Mouse (Mus musculus) embryonic fibroblast, embryonic 13.5 days (primary cell): ENCODE data around the gene Hnrnpr. TPM values are rescaled to one million over a fixed set of nuclear protein-coding genes. Genes with fewer than 3 reads are reported as not detected.
A peak's percentile ranks its signal among the peaks of the same experiment; 100 is the strongest.

Experiments used
- H3K27ac ChIP-seq: 2 replicates; pipeline ENCODE4 v1.5.1; 2012; ENCODE audit warnings: low read length, control low read depth, inconsistent platforms; ENCODE audit not compliant: insufficient read depth
- H3K4me1 ChIP-seq: 2 replicates; pipeline ENCODE4 v1.6.1; 2011; ENCODE audit warnings: low read length; ENCODE audit not compliant: control insufficient read depth, insufficient read depth
- H3K4me3 ChIP-seq: 2 replicates; pipeline ENCODE4 v1.5.1; 2011; ENCODE audit warnings: mild to moderate bottlenecking, control low read depth, low read length; ENCODE audit not compliant: insufficient read depth
- CTCF ChIP-seq: IDR thresholded peaks from 2 replicates; pipeline ENCODE4 v1.5.1; 2011; ENCODE audit warnings: mild to moderate bottlenecking, control low read depth, low read length, moderate library complexity, borderline replicate concordance; ENCODE audit not compliant: insufficient read depth
- POLR2A ChIP-seq: IDR thresholded peaks from 2 replicates; pipeline ENCODE4 v1.6.1; 2011; ENCODE audit warnings: low read depth, mild to moderate bottlenecking, control low read depth, low read length, moderate library complexity
- polyA plus RNA-seq: library from polyadenylated mRNA; stranded (reverse); fragments of >200 nt; gene quantifications from 2 replicates; pipeline ENCODE4 v1.2.4, GENCODE M21; 2011; ENCODE audit warnings: low read depth; ENCODE audit not compliant: missing spikeins, insufficient read length

The Hnrnpr gene
- polyA plus RNA-seq, 1 experiment: 105 TPM

GRCm38 (mm10) chr4:136331709-136332108, 21.0 kb downstream of the Hnrnpr start:
- H3K4me1 ChIP-seq: peaks cover 6% of the 10 kb centered on the region
- H3K4me3 ChIP-seq: no peak overlapping the region
- TF ChIP-seq CTCF (no peak), POLR2A (no peak)
- no peak overlapping the region for H3K27ac ChIP-seq

GRCm38 (mm10) chr4:136333191-136333590, 22.4 kb downstream of the Hnrnpr start:
- Histone ChIP-seq H3K27ac (peak overlapping the region; percentile 90), H3K4me3 (no peak overlapping the region), H3K4me1 (peaks cover 6% of the 10 kb centered on the region)
- no peak for TF ChIP-seq POLR2A
- no peak for TF ChIP-seq CTCF

- H3K27ac ChIP-seq: no peak overlapping the region
- peaks cover 6% of the 10 kb centered on the region for H3K4me1 ChIP-seq
- H3K4me3 ChIP-seq: no peak overlapping the region
- TF ChIP-seq POLR2A (no peak), CTCF (no peak)
These were observed 24.3 kb downstream of the Hnrnpr start for GRCm38 (mm10) chr4:136335065-136335464.

GRCm38 (mm10) chr4:136337129-136337528, 26.4 kb downstream of the Hnrnpr start:
- H3K4me1 ChIP-seq: peaks cover 5% of the 10 kb centered on the region
- H3K27ac ChIP-seq: no peak overlapping the region
- TF ChIP-seq CTCF (no peak), POLR2A (no peak)
- no peak overlapping the region for H3K4me3 ChIP-seq

- no peak overlapping the region for H3K4me3 ChIP-seq
- no peak for TF ChIP-seq POLR2A
- no peak for TF ChIP-seq CTCF
- H3K4me1 ChIP-seq: peaks cover 4% of the 10 kb centered on the region; the same call in 1 of the 2 replicates
- H3K27ac ChIP-seq: no peak overlapping the region
These were observed 38.9 kb downstream of the Hnrnpr start for GRCm38 (mm10) chr4:136349616-136350015.

GRCm38 (mm10) chr4:136357026-136357425, 46.3 kb downstream of the Hnrnpr start:
- Histone ChIP-seq H3K4me3 (no peak overlapping the region), H3K27ac (0 out of 2 replicates have a peak overlapping the region, but pooled peaks have one; percentile 36), H3K4me1 (peaks cover 14% of the 10 kb centered on the region)
- TF ChIP-seq POLR2A (no peak), CTCF (no peak)

GRCm38 (mm10) chr4:136357429-136357828, 46.7 kb downstream of the Hnrnpr start:
- no peak for TF ChIP-seq POLR2A
- TF ChIP-seq CTCF: no peak
- 0 out of 2 replicates have a peak overlapping the region, but pooled peaks have one; percentile 36 for H3K27ac ChIP-seq

GRCm38 (mm10) chr4:136367856-136368255, 57.1 kb downstream of the Hnrnpr start:
- Histone ChIP-seq H3K4me3 (no peak overlapping the region), H3K4me1 (no peaks in the 10 kb centered on the region), H3K27ac (no peak overlapping the region)
- no peak for TF ChIP-seq POLR2A
- no peak for TF ChIP-seq CTCF

More at GRCm38 (mm10) chr4:136357429-136357828, 46.7 kb downstream of the Hnrnpr start:
- H3K4me1 ChIP-seq: peaks cover 14% of the 10 kb centered on the region
- no peak overlapping the region for H3K4me3 ChIP-seq

GRCm38 (mm10) chr4:136369727-136370126, 59.0 kb downstream of the Hnrnpr start:
- H3K4me3 ChIP-seq: no peak overlapping the region
- H3K27ac ChIP-seq: no peak overlapping the region
- TF ChIP-seq CTCF: no peak
- TF ChIP-seq POLR2A: no peak
- no peaks in the 10 kb centered on the region for H3K4me1 ChIP-seq

- no peak overlapping the region for H3K4me3 ChIP-seq
- no peak overlapping the region for H3K27ac ChIP-seq
- H3K4me1 ChIP-seq: no peaks in the 10 kb centered on the region
- TF ChIP-seq POLR2A: no peak
- TF ChIP-seq CTCF: no peak
These were observed 62.9 kb downstream of the Hnrnpr start for GRCm38 (mm10) chr4:136373494-136374181.
